Mouse (Mus musculus) heart, adult 2 months (tissue): ENCODE measurements at regions not wholly inside any gene's neighbourhood (a gene's known extent, or its start where the extent isn't known, plus 50 kb on each side); places are given as distances from the start of the nearest gene placed in this dataset.

Source experiments
- CTCF ChIP-seq: fragments of 200-600 bp; IDR thresholded peaks from 2 replicates; pipeline ENCODE4 v1.8.1; 2022; ENCODE audit warnings: antibody characterized with exemption, mild to moderate bottlenecking, moderate library complexity
- POLR2A ChIP-seq: fragments of 200-500 bp; IDR thresholded peaks from 2 replicates; pipeline ENCODE4 v1.6.1; 2011; ENCODE audit warnings: mild to moderate bottlenecking, low read depth, low read length, control low read depth; ENCODE audit not compliant: insufficient read depth

DNA sequence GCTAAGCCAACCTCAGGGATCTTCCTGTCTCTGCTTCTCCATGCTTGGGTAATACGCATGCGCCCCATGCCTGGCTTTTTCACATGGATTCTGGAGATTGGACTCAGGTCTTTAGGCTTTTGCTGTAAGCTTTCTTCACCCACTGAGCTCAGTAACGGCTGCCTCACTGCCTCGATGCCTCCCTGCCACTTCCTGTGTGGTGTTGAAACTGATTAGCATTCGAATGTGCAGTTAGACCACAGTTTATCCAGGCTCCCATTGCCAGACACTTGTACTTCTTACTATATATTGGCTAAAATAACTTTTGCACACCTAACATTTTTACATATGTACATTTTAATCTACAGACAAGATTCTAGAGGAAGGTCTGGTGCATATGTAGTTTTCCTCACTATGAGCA lies 137.0 kb upstream of the Fmo9 start:
- no peak for TF ChIP-seq POLR2A
- no peak for TF ChIP-seq CTCF
